Mouse (Mus musculus): ENCODE measurements around the gene Extl1.

GRCm38 (mm10) chr4:134324655-134325054, 59.0 kb downstream of the Extl1 start:
- no peak for TF ChIP-seq CTCF (IDR thresholded peaks at IDR 0.05; ENCODE audit: extremely low read depth, insufficient read depth, low read length)
- TF ChIP-seq POLR2A (IDR thresholded peaks at IDR 0.05; ENCODE audit: extremely low read depth, insufficient read depth, low read length), result no peak
